Mouse (Mus musculus) urinary bladder, adult 18-20 months (tissue): Measurements from ENCODE around the gene Mturn.

Source experiments
- DNase-seq, 2 experiments: peaks; one replicate each; pipeline ENCODE4 v3.0.0; 2022; ENCODE audit warnings: low spot score in 2 of 2, mixed read lengths in 2 of 2

The Mturn gene

DNA sequence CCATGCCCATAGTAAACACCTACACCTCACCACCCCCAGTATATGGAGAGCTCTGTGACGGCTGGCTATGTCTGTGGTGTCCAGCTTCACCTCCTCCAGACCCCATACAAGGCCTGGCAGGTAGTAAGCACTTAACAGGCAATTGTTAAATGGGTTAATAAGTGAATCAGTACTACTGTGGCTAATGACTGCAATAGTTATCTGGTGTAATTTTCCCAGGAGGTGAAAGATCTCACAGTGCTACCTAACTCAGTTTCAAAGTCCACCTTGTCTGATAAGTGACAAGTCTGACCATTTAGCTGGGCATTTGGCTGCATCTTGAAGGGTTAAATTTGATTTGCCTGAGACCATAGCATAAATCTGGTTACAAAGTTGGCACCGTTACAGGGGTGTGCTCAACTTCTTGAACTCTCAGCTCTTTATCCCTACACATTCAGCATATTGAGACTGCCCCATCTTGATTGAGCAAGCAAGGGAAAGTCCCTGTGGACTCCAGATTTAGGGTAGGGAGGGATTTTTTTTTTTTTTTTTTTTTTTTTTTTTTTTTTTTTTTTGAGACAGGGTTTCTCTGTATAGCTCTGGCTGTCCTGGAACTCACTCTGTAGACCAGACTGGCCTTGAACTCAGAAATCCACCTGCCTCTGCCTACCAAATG, 48.2 kb downstream of the Mturn start:
- no peak for DNase-seq

DNA sequence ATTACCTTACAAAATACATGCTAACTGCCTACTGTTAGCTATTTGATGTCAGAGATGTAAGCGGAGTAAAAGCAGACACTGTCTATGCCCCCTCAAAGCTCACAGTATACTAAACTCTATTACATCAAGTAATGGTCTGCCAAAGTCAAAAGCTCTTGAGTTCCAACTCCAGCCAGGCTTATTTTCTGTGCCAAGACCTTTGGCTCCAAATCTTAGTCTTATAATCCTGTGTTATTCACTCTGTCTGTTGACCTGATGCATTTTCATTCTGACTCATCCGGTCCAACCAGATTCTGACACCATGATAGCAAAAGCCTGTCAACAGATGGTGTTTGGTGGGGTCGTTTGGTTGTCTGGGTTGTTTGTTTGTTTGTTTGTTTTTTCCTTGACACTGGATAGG, 50.3 kb downstream of the Mturn start:
- DNase-seq = no peak

DNA sequence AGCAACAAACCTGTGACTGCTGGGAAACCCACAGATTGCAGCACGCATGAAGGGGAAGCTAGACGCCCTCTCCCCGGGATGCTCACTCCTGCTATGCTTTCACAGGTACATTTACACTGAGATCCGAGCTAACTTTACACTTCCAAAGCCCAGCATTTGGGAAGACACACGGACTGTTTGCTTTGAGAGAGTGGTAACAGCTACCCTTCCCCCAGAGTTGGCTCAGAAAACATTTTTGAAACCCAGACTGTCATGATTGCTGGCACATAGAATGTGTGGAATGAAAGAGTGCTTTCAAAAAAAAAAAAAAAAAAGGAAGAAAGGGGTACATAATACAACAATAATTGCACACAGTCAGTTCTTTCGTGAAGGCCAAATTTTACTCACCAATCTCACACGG, 51.3 kb downstream of the Mturn start:
- no peak for DNase-seq

DNA sequence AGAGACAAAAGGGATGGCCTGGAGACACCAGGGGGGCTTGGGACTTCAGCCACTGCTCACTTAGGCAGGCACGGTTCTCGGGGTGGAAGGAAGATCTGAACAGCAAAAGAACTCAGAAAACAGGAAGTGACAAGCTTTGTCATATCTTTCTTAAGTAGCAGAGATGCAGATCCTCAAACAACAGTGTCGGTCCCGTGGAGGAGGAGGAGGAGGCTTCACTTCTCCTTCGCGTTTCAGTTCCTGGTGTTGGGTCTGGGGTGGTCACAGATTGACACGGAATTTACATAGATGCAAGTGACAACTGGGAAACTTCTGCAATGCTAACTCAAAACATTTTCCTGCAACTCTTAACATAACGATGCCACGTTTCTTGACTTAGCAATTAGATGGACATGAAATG, 54.7 kb downstream of the Mturn start:
- DNase-seq = no peak

DNA sequence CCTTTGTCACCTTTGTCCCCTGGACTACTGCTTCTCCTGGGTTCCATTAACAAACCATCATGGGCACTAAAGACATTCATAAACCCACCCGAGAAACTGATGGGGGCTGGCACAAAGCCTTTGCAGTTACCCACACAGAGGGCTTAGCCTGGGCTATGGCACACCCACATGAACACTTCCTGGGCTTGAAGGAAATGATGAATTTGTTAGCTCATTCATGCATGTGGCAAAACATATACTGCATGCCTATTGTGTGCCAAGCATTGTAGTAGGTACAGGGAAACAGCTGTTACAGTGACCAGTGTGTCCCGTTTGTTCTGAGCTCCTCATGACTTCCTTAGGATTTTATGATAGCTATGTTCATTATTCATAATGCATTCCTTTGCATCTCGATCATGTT, 55.8 kb downstream of the Mturn start:
- DNase-seq = no peak

DNA sequence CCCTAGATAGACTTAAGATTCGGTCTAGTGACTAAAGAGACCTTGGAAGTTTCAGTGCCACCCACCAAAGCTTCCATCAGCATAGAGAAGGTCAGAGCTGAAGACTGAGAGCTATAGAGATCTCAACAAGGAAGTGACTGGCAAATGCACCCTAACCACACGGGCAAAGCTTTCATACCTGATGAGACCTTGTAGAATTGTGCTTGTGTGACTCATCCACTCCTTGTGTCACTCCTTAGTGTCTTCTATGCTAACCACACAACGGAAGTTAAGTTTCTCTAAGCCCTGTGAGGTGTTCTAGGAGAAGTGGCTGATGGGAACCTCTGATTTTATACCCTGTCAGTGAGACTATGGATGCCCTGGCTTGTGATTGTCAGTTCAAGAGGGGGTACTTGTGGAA, 56.3 kb downstream of the Mturn start:
- no peak for DNase-seq

DNA sequence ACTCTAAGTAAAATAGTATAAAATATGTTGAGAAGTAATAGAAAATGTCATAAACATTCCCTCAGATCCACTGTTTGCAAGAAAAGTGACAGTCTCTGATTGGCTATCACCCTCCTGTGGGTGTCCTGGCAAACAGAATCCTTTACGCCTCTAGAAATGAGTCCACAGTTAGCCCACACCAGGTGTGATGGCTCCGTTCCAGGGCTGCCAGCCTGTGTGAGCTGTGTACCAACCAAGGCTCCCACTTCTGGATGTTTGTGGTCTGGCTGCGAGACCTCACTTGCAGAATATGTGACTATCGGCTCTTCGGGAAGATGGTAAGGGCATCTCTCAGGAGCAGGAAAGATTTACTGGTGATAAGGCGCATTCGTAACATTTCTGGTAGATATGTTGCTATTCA, 67.6 kb downstream of the Mturn start:
- DNase-seq = no peak

DNA sequence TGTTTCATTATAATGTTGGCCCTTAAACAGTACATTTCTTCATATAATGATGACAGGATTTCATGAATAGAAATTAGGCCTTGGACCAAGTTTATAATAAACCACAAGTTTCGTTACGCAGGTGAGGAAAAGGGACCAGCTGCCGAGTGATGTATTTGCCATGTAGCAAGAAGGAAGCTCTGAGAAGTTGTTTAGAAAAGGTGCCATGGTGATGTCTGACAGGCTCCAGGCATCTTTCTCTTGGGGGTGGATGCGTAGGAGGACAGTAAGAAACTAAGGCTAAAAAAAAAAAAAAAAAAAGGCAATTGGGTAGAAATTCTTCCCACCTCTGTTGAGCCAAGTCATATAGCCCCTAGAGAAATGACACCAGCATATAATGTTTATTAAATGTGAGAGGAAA, 70.2 kb downstream of the Mturn start:
- no peak for DNase-seq

DNA sequence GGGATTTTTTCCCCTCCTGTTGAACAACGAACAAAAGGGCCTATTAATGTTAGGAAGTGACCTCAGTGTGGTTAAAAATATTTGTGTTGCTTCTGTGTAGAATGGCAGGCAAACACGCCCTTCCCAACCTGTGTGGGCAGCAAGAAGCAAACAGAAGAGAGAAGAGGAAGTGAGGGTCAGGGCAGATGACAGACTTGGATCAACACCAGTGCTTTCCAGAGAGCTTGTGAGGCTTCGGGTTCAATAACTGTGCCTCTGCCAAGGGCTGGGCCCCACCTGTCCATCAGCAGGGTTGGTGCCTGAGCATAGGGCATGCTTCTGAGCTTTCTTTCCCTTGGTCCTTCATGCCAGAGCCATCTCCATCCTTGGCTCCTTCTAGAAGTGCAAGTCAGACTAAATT, 70.7 kb downstream of the Mturn start:
- peak in 1 of 2 experiments; percentile 13 for DNase-seq
